Mouse (Mus musculus) CH12.LX (cell line): ENCODE results near the gene Nebl.

Experiments used
- CTCF ChIP-seq, 2 experiments: IDR thresholded peaks in 1 of 2; conservative IDR thresholded peaks in 1 of 2; 2 replicates each; pipeline ENCODE4 v1.5.1; 2011 to 2012; ENCODE audit warnings: low read depth in 2 of 2, low read length in 2 of 2, improper control_type of control experiment in 1 of 2, inconsistent platforms in 1 of 2, mild to moderate bottlenecking in 1 of 2, moderate library complexity in 1 of 2
- ELF1 ChIP-seq: IDR thresholded peaks from 2 replicates; pipeline ENCODE4 v1.6.1; 2014; ENCODE audit warnings: low read depth, mild to moderate bottlenecking, inconsistent platforms, low read length, improper control_type of control experiment
- EP300 ChIP-seq: IDR thresholded peaks from 2 replicates; pipeline ENCODE4 v1.6.1; 2011; ENCODE audit warnings: low read length, improper control_type of control experiment
- HCFC1 ChIP-seq: IDR thresholded peaks from 2 replicates; pipeline ENCODE4 v1.6.1; 2012; ENCODE audit warnings: low read depth, mild to moderate bottlenecking, inconsistent platforms, low read length, improper control_type of control experiment
- JUND ChIP-seq: conservative IDR thresholded peaks from 2 replicates; pipeline ENCODE4 v1.6.1; 2011; ENCODE audit warnings: low read depth, low read length, improper control_type of control experiment
- MEF2A ChIP-seq: IDR thresholded peaks from 2 replicates; pipeline ENCODE4 v1.6.1; 2014; ENCODE audit warnings: low read depth, mild to moderate bottlenecking, inconsistent platforms, low read length, improper control_type of control experiment, borderline replicate concordance
- MXI1 ChIP-seq: IDR thresholded peaks from 2 replicates; pipeline ENCODE4 v1.6.1; 2011; ENCODE audit warnings: mild to moderate bottlenecking, low read depth, low read length, improper control_type of control experiment
- NRF1 ChIP-seq: IDR thresholded peaks from 2 replicates; pipeline ENCODE4 v1.6.1; 2014; ENCODE audit warnings: low read depth, mild to moderate bottlenecking, inconsistent platforms, low read length, improper control_type of control experiment, moderate library complexity
- POLR2A ChIP-seq: IDR thresholded peaks from 2 replicates; pipeline ENCODE4 v1.6.1; 2011; ENCODE audit warnings: low read depth, mild to moderate bottlenecking, improper control_type of control experiment, low read length
- RCOR1 ChIP-seq: conservative IDR thresholded peaks from 2 replicates; pipeline ENCODE4 v1.6.1; 2012; ENCODE audit warnings: low read depth, mild to moderate bottlenecking, inconsistent platforms, low read length, improper control_type of control experiment

- TF ChIP-seq POLR2A = no peak
- TF ChIP-seq JUND = no peak
- TF ChIP-seq NRF1 = no peak
- no peak for TF ChIP-seq MEF2A
- no peak for TF ChIP-seq RCOR1
- TF ChIP-seq HCFC1 = no peak
- no peak for TF ChIP-seq MXI1
- no peak for TF ChIP-seq CTCF (conservative IDR thresholded peaks at IDR 0.05 in 1 of 2, IDR thresholded peaks at IDR 0.05 in 1 of 2; ENCODE audit: low read depth in 2 of 2, low read length in 2 of 2)
- TF ChIP-seq ELF1 = no peak
- no peak for TF ChIP-seq EP300
Measured at GRCm38 (mm10) chr2:17770246-17770825, 39.1 kb upstream of the Nebl start.
